Mouse (Mus musculus): ENCODE results near the gene Tenm3. TPM values are rescaled to one million over a fixed set of nuclear protein-coding genes. Genes with fewer than 3 reads are reported as not detected.

Gene Tenm3
- polyA plus RNA-seq, 1 experiment = 19.1 TPM

DNA sequence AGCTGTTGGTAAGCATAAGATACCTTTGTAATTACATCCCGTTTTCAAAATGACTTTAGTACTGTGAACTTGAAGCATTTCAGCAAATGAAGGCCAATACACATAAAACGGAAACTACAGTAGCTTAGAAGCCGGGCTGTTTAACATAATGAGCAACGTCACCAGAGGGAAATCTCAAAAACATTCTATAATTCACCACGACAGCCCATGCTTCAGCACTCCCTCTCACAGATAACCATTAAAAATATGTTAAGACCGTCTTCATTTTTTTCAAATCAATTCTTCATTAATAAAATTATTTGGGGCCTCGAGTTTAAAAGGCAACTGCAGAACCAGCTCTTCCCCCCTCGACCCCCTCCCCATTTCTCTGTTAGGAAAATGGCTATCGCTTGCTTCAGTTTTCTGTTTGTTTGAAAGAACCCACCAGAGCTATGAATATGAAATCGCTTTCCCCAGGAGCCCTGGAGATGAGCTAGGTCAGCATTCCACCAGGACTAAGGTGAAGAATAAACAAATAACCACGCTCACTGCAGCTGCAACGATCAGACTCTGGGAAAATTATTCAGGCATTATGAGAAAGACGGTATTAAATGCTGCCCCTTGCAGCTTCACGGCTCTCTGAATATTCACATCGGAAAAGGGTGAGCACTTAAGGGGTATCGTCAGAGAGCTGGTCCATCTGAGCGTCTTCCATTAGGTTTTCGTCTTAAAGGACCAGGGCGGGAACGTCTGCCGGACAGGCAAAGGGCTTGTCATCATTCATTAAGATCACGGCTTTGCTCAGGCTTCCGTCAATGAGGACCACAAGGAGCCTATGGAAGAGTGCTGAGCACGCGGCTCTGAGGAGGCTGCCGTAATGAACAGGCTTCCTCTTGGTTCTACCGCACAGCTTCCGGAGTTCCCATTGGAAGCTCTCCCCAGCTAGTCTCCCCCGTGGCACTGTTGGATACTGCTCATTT, 334.8 kb downstream of the Tenm3 start:
- peaks cover 5% of the 10 kb centered on the region; the same call in 1 of the 2 replicates for H3K4me1 ChIP-seq (ENCODE audit: control insufficient read depth, insufficient read depth, low read length)
- no peak for TF ChIP-seq CTCF (IDR thresholded peaks at IDR 0.05; ENCODE audit: extremely low read depth, insufficient read depth, low read length)
- TF ChIP-seq POLR2A (IDR thresholded peaks at IDR 0.05; ENCODE audit: extremely low read depth, insufficient read depth, low read length) = no peak
- H3K4me3 ChIP-seq (ENCODE audit: insufficient read depth, low read length) = peak overlapping the region; percentile 19
- H3K27ac ChIP-seq (ENCODE audit: insufficient read depth, low read length) = no peak overlapping the region

DNA sequence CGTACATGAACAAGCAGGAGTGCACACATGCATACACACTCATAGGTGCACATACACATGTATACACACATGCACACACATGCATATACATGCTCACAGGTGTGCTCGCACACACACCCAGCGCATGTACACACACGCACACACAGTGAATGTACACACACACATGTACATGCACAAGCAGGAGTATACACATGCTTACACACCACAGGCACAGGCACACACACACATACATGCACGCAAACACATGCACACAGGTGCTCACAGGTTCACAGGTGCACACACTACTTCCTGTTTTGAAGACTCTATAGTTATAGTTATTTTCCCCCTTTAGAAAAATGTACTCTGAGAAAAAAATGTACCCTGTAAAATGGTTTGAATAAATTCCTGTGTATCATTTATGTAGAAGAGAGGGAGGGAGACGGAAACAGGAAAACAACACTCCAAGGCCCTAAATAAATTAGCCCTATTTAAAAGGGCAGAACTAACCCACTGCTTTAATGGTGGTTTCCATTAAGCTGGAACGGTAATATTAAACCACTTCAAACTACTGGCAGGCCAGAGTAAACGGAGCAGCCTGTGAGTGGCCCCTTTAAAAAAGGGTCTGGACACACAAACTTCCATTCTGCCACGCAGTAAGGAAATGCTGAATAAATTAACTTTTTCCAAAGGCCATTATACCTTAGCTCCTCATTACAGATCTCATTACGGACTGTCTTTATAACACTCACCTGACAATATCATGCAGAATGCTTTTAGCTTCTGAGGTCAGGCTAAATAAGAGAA, 335.8 kb downstream of the Tenm3 start:
- Histone ChIP-seq H3K4me1 (ENCODE audit: control insufficient read depth, insufficient read depth, low read length) (peaks cover 3% of the 10 kb centered on the region; the same call in 1 of the 2 replicates), H3K4me3 (ENCODE audit: insufficient read depth, low read length) (no peak overlapping the region)
- no peak for TF ChIP-seq POLR2A (IDR thresholded peaks at IDR 0.05; ENCODE audit: extremely low read depth, insufficient read depth, low read length)
- no peak for TF ChIP-seq CTCF (IDR thresholded peaks at IDR 0.05; ENCODE audit: extremely low read depth, insufficient read depth, low read length)

DNA sequence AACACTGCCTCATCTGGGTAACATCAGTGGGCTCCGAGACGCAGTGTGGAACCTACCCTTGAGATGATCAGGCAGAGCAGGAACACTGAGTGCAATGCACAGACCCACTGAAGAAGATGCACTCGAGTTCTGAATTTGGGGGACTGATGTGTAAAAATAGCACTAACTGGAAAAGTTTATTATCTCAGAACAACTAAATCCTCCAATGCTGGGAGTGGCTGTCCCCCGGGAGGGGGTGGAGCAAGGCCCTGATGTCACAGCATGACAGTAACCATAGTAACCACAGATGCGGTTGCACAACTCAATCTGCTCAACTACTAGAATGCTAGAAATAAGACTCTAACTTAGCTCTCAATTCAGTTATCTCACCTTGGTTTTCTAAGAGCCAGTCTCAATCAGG, 351.3 kb downstream of the Tenm3 start:
- TF ChIP-seq CTCF (IDR thresholded peaks at IDR 0.05; ENCODE audit: extremely low read depth, insufficient read depth, low read length) = no peak
- no peak for TF ChIP-seq POLR2A (IDR thresholded peaks at IDR 0.05; ENCODE audit: extremely low read depth, insufficient read depth, low read length)
- H3K27ac ChIP-seq (ENCODE audit: insufficient read depth, low read length) = no peak overlapping the region
- no peak overlapping the region for H3K4me3 ChIP-seq (ENCODE audit: insufficient read depth, low read length)
- H3K4me1 ChIP-seq (ENCODE audit: control insufficient read depth, insufficient read depth, low read length) = no peaks in the 10 kb centered on the region

More for the DNA sequence above, 335.8 kb downstream of the Tenm3 start:
- H3K27ac ChIP-seq (ENCODE audit: insufficient read depth, low read length) = no peak overlapping the region

DNA sequence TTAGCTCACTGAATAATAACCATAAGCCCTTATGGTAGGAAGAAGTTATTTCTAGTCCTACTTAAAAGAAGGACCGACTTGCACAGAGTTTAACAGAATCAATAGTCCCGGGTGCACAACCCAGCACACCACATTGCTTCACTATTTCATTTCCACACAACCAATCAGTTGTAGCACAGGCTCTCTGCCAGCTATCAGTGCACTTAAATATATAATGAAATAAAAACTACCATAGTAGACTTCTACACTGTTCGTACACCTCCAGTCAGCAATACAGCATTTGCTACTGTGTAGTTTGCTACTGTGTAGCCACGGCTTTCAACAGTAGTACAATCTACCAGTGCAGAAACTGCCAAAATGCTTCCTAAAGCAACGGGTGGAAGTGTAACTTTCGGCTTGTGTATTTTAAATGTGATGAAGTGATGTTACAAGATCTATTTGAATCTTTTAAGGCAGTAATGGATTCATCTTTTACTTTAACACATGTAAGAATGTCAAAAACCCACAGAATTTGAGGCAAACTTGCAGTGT, 353.1 kb downstream of the Tenm3 start:
- Histone ChIP-seq H3K4me3 (ENCODE audit: insufficient read depth, low read length) (no peak overlapping the region), H3K4me1 (ENCODE audit: control insufficient read depth, insufficient read depth, low read length) (no peaks in the 10 kb centered on the region), H3K27ac (ENCODE audit: insufficient read depth, low read length) (no peak overlapping the region)
- no peak for TF ChIP-seq POLR2A (IDR thresholded peaks at IDR 0.05; ENCODE audit: extremely low read depth, insufficient read depth, low read length)

GRCm38 (mm10) chr8:48489936-48490634, 353.7 kb downstream of the Tenm3 start:
- TF ChIP-seq CTCF (IDR thresholded peaks at IDR 0.05; ENCODE audit: extremely low read depth, insufficient read depth, low read length) = no peak
- no peak for TF ChIP-seq POLR2A (IDR thresholded peaks at IDR 0.05; ENCODE audit: extremely low read depth, insufficient read depth, low read length)
- Histone ChIP-seq H3K4me3 (ENCODE audit: insufficient read depth, low read length) (no peak overlapping the region), H3K27ac (ENCODE audit: insufficient read depth, low read length) (no peak overlapping the region), H3K4me1 (ENCODE audit: control insufficient read depth, insufficient read depth, low read length) (no peaks in the 10 kb centered on the region)

GRCm38 (mm10) chr8:48489417-48489816, 354.3 kb downstream of the Tenm3 start:
- Histone ChIP-seq H3K4me1 (ENCODE audit: control insufficient read depth, insufficient read depth, low read length) (no peaks in the 10 kb centered on the region), H3K4me3 (ENCODE audit: insufficient read depth, low read length) (no peak overlapping the region), H3K27ac (ENCODE audit: insufficient read depth, low read length) (no peak overlapping the region)
- TF ChIP-seq CTCF (IDR thresholded peaks at IDR 0.05; ENCODE audit: extremely low read depth, insufficient read depth, low read length) (no peak), POLR2A (IDR thresholded peaks at IDR 0.05; ENCODE audit: extremely low read depth, insufficient read depth, low read length) (no peak)

DNA sequence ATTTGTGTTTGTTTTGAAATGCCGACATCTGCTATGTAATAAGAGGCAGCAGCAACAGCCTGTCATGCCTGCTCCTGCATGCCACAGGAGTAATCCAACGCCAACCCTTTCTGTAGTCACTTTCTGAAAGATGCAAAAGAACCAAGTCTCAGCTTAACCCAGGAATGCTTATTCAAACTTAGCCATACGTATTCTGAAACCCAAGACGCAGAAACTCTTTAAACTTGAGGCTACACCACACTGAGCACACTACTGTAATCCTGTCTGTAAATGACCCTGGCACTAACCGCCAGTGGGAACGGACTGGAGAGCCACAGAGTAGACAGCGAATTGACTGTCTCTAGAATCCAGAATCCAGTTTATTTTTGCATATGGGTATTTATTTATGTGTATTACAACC, 354.9 kb downstream of the Tenm3 start:
- H3K4me1 ChIP-seq (ENCODE audit: control insufficient read depth, insufficient read depth, low read length) = no peaks in the 10 kb centered on the region
- no peak for TF ChIP-seq POLR2A (IDR thresholded peaks at IDR 0.05; ENCODE audit: extremely low read depth, insufficient read depth, low read length)
- TF ChIP-seq CTCF (IDR thresholded peaks at IDR 0.05; ENCODE audit: extremely low read depth, insufficient read depth, low read length) = no peak
- no peak overlapping the region for H3K27ac ChIP-seq (ENCODE audit: insufficient read depth, low read length)
- no peak overlapping the region for H3K4me3 ChIP-seq (ENCODE audit: insufficient read depth, low read length)

- H3K27ac ChIP-seq (ENCODE audit: insufficient read depth, low read length) = no peak overlapping the region
- H3K4me1 ChIP-seq (ENCODE audit: control insufficient read depth, insufficient read depth, low read length) = no peaks in the 10 kb centered on the region
- no peak overlapping the region for H3K4me3 ChIP-seq (ENCODE audit: insufficient read depth, low read length)
- TF ChIP-seq CTCF (IDR thresholded peaks at IDR 0.05; ENCODE audit: extremely low read depth, insufficient read depth, low read length) = no peak
- no peak for TF ChIP-seq POLR2A (IDR thresholded peaks at IDR 0.05; ENCODE audit: extremely low read depth, insufficient read depth, low read length)
These were observed 359.6 kb downstream of the Tenm3 start for GRCm38 (mm10) chr8:48484143-48484542.
